Mouse (Mus musculus): ENCODE data around the gene Elf1.

GRCm38 (mm10) chr14:79522387-79522786 lies 41.4 kb downstream of the Elf1 start:
- TF ChIP-seq POLR2A (IDR thresholded peaks at IDR 0.05; ENCODE audit: control insufficient read depth, low read depth, low read length) (no peak), CTCF (IDR thresholded peaks at IDR 0.05; ENCODE audit: control insufficient read depth, insufficient read depth, insufficient replicate concordance, low read depth, low read length) (no peak)
